Mouse (Mus musculus): ENCODE measurements around the gene Esp1. TPM values are rescaled to one million over a fixed set of nuclear protein-coding genes. Genes with fewer than 3 reads are reported as not detected.
"Not testable (repeated sequence)": the region's sequence is repeated elsewhere in the genome, so short reads cannot be mapped to it uniquely, and the experiment has no call there.

Gene Esp1
- not detected in 2 replicates for polyA plus RNA-seq (2015; fragmentation: Nextera tagmentation; extraction: Ambion mirVana)

DNA sequence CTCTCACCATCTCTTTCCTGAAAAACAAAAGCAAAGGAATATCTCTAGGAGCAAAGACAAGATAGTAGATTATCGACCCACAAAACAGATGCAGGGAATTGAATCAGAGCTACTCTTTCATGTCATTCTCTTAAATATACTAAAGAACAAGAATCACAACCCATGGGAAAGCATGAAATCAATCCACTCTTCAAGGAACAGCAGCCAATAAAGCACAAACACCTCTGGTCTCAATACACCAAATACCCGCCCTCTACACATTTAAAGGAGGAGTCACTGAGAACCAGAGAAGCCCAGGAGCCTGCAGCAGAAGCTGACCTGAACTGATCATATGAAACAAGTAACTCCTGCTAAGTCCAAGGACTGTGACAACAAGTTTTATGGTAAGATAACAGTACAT, at the start of gene Esp1:
TSS of gene Esp1 (plus strand) at position 301 of the 400 bp plus-strand sequence.
- 86% methylated on average over 2 of the region's 2 CpGs for WGBS
- Histone ChIP-seq H3K27me3 (replicated peaks) (no peaks in the 10 kb centered on the region), H3K9me3 (replicated peaks) (no peaks in the 10 kb centered on the region), H3K4me2 (no peak within 1 kb of the TSS), H3K4me1 (no peaks in the 10 kb centered on the region), H3K36me3 (no peaks in the 10 kb centered on the region), H3K9ac (replicated peaks) (no peak within 1 kb of the TSS), H3K4me3 (replicated peaks) (no peak within 1 kb of the TSS), H3K27ac (replicated peaks) (no peak within 1 kb of the TSS)
- no peak for ATAC-seq (ENCODE audit: low FRiP score)

GRCm38 (mm10) chr17:40716273-40716672, 10.6 kb upstream of the Esp1 start:
- Histone ChIP-seq H3K4me2 (no peak overlapping the region), H3K9ac (replicated peaks) (no peak overlapping the region)

DNA sequence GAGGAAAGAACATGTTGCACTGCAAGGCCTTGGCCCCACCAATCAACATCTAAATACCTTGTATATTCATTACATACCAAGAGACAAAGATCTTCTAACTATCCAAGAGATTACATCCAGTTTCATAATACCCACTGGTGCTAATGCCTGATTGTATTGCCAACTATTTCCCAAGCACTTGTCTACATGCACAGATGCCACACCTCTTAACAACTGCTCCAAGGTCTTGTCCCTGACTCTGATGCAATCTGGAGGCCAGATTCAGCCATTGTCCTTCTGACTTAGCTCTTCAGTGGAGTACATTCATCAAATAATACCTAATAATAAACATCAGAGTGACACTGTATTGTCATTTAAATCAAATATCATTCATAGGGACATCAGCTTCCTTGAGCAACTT, 9.9 kb upstream of the Esp1 start:
- H3K9me3 ChIP-seq (replicated peaks); H3K9ac ChIP-seq (replicated peaks); H3K4me3 ChIP-seq (replicated peaks); H3K36me3 ChIP-seq; H3K4me2 ChIP-seq; H3K27me3 ChIP-seq (replicated peaks); H3K4me1 ChIP-seq; H3K27ac ChIP-seq (replicated peaks); ATAC-seq (ENCODE audit: low FRiP score): not testable (repeated sequence)

More at GRCm38 (mm10) chr17:40716273-40716672, 10.6 kb upstream of the Esp1 start:
- Histone ChIP-seq H3K9me3 (replicated peaks) (no peaks in the 10 kb centered on the region), H3K36me3 (no peaks in the 10 kb centered on the region), H3K4me3 (replicated peaks) (no peak overlapping the region), H3K27me3 (replicated peaks) (no peaks in the 10 kb centered on the region), H3K27ac (replicated peaks) (no peak overlapping the region), H3K4me1 (no peaks in the 10 kb centered on the region)
- ATAC-seq (ENCODE audit: low FRiP score) = no peak

- WGBS = 83% methylated on average over 2 of the region's 2 CpGs
- Histone ChIP-seq H3K36me3 (no peaks in the 10 kb centered on the region), H3K4me3 (replicated peaks) (no peak overlapping the region), H3K27me3 (replicated peaks) (no peaks in the 10 kb centered on the region), H3K9me3 (replicated peaks) (no peaks in the 10 kb centered on the region), H3K4me2 (no peak overlapping the region), H3K9ac (replicated peaks) (no peak overlapping the region), H3K27ac (replicated peaks) (no peak overlapping the region), H3K4me1 (no peaks in the 10 kb centered on the region)
- ATAC-seq (ENCODE audit: low FRiP score) = no peak
Measured at GRCm38 (mm10) chr17:40731296-40731695, 4.4 kb downstream of the Esp1 start.

DNA sequence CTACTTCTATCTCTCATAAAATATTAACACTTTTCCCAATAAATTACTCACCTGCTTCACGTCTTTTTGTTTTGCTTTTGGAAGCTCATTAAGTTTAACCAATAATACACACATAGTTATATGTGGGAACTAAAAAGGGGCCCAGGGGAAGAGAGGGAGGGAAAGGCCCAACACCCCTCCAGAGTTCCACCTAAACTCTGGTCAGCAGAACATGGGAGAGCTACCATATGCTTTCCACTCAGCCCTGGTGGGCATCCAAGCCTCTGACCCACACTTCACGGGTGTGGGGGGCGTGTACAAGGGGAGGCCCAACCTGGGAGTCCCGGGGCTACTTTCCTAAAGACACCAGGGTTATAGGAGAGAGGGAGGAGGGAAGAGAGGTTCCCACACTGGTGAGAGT, 4.8 kb downstream of the Esp1 start:
- Histone ChIP-seq H3K4me1 (no peaks in the 10 kb centered on the region), H3K9me3 (replicated peaks) (no peaks in the 10 kb centered on the region), H3K27me3 (replicated peaks) (no peaks in the 10 kb centered on the region), H3K36me3 (no peaks in the 10 kb centered on the region), H3K9ac (replicated peaks) (no peak overlapping the region), H3K4me3 (replicated peaks) (no peak overlapping the region), H3K27ac (replicated peaks) (no peak overlapping the region), H3K4me2 (no peak overlapping the region)
- 61% methylated on average over 4 of the region's 4 CpGs for WGBS
- ATAC-seq (ENCODE audit: low FRiP score) = no peak

GRCm38 (mm10) chr17:40763662-40764061, 36.7 kb downstream of the Esp1 start:
- no peak for ATAC-seq (ENCODE audit: low FRiP score)
- no peak overlapping the region for H3K9ac ChIP-seq (replicated peaks)

DNA sequence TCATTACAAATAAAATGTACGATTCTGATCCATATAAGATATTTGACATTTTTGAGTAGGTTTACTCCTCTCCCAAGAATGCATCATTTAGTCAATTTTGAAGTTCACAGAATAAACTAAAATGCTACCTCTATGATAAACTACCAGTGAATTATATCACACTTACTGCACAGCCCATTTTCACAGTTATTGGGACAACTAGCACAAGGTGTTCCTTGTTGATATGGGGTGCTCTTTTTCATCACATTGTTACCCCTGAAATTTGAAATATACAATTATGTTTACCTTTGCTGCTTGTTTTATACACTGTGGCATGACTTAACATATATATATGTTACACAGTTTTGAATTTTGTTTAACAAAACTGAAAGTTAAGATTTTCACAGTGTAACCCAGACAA, 40.2 kb downstream of the Esp1 start:
- no peaks in the 10 kb centered on the region for H3K27me3 ChIP-seq (replicated peaks)

More at GRCm38 (mm10) chr17:40763662-40764061, 36.7 kb downstream of the Esp1 start:
- 81% methylated on average over 4 of the region's 4 CpGs for WGBS
- no peak overlapping the region for H3K4me3 ChIP-seq (replicated peaks)
- no peaks in the 10 kb centered on the region for H3K27me3 ChIP-seq (replicated peaks)
- no peaks in the 10 kb centered on the region for H3K4me1 ChIP-seq
- no peak overlapping the region for H3K27ac ChIP-seq (replicated peaks)
- no peak overlapping the region for H3K4me2 ChIP-seq
- H3K36me3 ChIP-seq = no peaks in the 10 kb centered on the region
- H3K9me3 ChIP-seq (replicated peaks) = no peaks in the 10 kb centered on the region

More for the DNA sequence above, 40.2 kb downstream of the Esp1 start:
- Histone ChIP-seq H3K9me3 (replicated peaks) (no peaks in the 10 kb centered on the region), H3K27ac (replicated peaks) (no peak overlapping the region), H3K9ac (replicated peaks) (no peak overlapping the region), H3K4me1 (no peaks in the 10 kb centered on the region), H3K4me3 (replicated peaks) (no peak overlapping the region), H3K36me3 (no peaks in the 10 kb centered on the region), H3K4me2 (no peak overlapping the region)
- WGBS = 78% methylated on average over 1 of the region's 1 CpGs
- ATAC-seq (ENCODE audit: low FRiP score) = no peak

Other genes starting within 250 kb of the Esp1 start
- 0.32 TPM in 1 of 2 replicates, not detected in the other for gene Esp8, start 207.1 kb upstream of the Esp1 start, polyA plus RNA-seq (2015; fragmentation: Nextera tagmentation; extraction: Ambion mirVana)
- not detected in 2 replicates for gene Esp6, start 165.6 kb upstream of the Esp1 start, polyA plus RNA-seq (2015; fragmentation: Nextera tagmentation; extraction: Ambion mirVana)
- not detected in 2 replicates for gene Esp4, start 128.5 kb upstream of the Esp1 start, polyA plus RNA-seq (2015; fragmentation: Nextera tagmentation; extraction: Ambion mirVana)
- gene Esp3, start 95.0 kb upstream of the Esp1 start, polyA plus RNA-seq (2015; fragmentation: Nextera tagmentation; extraction: Ambion mirVana) = not detected in 2 replicates
- gene Crisp2, start 79.9 kb downstream of the Esp1 start, polyA plus RNA-seq (2015; fragmentation: Nextera tagmentation; extraction: Ambion mirVana) = not detected in 2 replicates
- gene Rhag, start 84.0 kb downstream of the Esp1 start, polyA plus RNA-seq (2015; fragmentation: Nextera tagmentation; extraction: Ambion mirVana) = 0.18 and 0.42 TPM in 2 replicates
- 0.88 and 0.90 TPM in 2 replicates for gene 9130008F23Rik, start 153.4 kb downstream of the Esp1 start, polyA plus RNA-seq (2015; fragmentation: Nextera tagmentation; extraction: Ambion mirVana)
- gene Glyatl3, start 187.2 kb downstream of the Esp1 start, polyA plus RNA-seq (2015; fragmentation: Nextera tagmentation; extraction: Ambion mirVana) = not detected in 2 replicates
- gene Mut, start 207.6 kb downstream of the Esp1 start, polyA plus RNA-seq (2015; fragmentation: Nextera tagmentation; extraction: Ambion mirVana) = 22.4 and 28.3 TPM in 2 replicates
- 10.0 and 14.0 TPM in 2 replicates for gene Cenpq, start 207.9 kb downstream of the Esp1 start, polyA plus RNA-seq (2015; fragmentation: Nextera tagmentation; extraction: Ambion mirVana)